Mouse (Mus musculus): ENCODE data around the gene Lzts2. TPM values are rescaled to one million over a fixed set of nuclear protein-coding genes. Genes with fewer than 3 reads are reported as not detected.
"Not testable (repeated sequence)": the region's sequence is repeated elsewhere in the genome, so short reads cannot be mapped to it uniquely, and the experiment has no call there.

The Lzts2 gene
- polyA plus RNA-seq, 1 experiment from 2014 or later = 69.8 TPM

DNA sequence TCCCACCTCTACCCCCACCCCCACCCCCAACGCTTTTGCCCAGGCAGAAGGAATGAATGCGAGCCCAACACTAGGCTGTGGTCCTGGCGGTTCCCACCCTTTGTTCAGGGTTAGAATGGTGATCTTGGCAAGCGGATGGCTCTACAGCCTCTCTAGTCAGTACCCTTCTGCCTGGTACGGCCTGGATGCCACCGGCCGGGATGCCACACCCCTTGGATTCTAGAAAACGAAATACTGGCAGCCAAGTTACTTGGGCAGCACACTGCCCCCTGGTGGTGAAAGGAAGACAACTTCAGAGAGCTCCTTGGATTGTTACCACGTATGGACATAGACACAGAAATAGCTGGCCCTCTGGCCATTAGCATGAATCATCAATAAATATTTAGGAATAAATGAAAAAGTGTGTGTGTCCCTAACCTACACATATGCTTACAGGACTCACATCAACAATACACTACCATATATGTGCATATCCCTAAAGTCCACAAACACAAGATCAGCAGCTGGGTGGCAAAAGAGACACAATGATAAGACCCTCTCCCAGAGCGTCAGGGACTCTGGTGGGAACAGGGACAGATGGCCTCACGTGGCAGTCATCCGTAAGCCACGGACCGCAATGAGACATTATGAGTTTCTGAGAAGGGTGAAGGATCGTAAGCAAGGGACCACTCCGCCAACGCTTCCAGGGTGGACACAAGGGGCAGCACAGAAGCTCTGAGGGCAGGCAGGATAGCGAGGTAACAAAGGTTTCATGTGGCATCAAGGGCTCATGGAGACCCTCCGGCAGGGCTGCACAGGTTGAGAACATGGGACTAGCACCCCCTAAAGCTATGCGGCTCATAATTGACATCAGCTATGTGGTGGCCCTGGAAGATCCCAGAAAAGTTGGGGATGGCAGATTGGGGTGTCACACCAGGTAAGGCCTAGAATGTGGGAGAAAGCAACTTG lies 16.8 kb downstream of the Lzts2 start:
- Histone ChIP-seq H3K4me3 (peak overlapping the region; percentile 27; the same call in 1 of the 2 replicates), H3K4me1 (peaks cover 66% of the 10 kb centered on the region), H3K27ac (replicated peaks) (no peak overlapping the region; the same call in 1 of the 2 replicates), H3K36me3 (replicated peaks) (peaks cover 38% of the 10 kb centered on the region), H3K9me3 (no peaks in the 10 kb centered on the region), H3K27me3 (replicated peaks; ENCODE audit: low read depth, poor library complexity, severe bottlenecking) (peaks cover 9% of the 10 kb centered on the region)
- 43% methylated on average over 20 of the region's 20 CpGs for WGBS
- peak; percentile 79 for DNase-seq (ENCODE audit: low spot score)

GRCm38 (mm10) chr19:45031780-45032179 lies 17.6 kb downstream of the Lzts2 start:
- peaks cover 17% of the 10 kb centered on the region for H3K27me3 ChIP-seq (replicated peaks; ENCODE audit: low read depth, poor library complexity, severe bottlenecking)
- peaks cover 64% of the 10 kb centered on the region for H3K4me1 ChIP-seq
- H3K36me3 ChIP-seq (replicated peaks) = peaks cover 30% of the 10 kb centered on the region
- 19% methylated on average over 4 of the region's 4 CpGs for WGBS
- H3K4me3 ChIP-seq = no peak overlapping the region
- peak; percentile 81 for DNase-seq (ENCODE audit: low spot score)
- H3K9me3 ChIP-seq = no peaks in the 10 kb centered on the region
- H3K27ac ChIP-seq (replicated peaks) = no peak overlapping the region

- Histone ChIP-seq H3K27me3 (replicated peaks; ENCODE audit: low read depth, poor library complexity, severe bottlenecking) (peaks cover 22% of the 10 kb centered on the region), H3K36me3 (replicated peaks) (peaks cover 20% of the 10 kb centered on the region), H3K9me3 (no peaks in the 10 kb centered on the region), H3K4me3 (no peak overlapping the region), H3K27ac (replicated peaks) (no peak overlapping the region), H3K4me1 (peaks cover 69% of the 10 kb centered on the region)
- no peak for DNase-seq (ENCODE audit: low spot score)
- 55% methylated on average over 17 of the region's 17 CpGs for WGBS
Observed at GRCm38 (mm10) chr19:45032570-45033332, 18.5 kb downstream of the Lzts2 start.

DNA sequence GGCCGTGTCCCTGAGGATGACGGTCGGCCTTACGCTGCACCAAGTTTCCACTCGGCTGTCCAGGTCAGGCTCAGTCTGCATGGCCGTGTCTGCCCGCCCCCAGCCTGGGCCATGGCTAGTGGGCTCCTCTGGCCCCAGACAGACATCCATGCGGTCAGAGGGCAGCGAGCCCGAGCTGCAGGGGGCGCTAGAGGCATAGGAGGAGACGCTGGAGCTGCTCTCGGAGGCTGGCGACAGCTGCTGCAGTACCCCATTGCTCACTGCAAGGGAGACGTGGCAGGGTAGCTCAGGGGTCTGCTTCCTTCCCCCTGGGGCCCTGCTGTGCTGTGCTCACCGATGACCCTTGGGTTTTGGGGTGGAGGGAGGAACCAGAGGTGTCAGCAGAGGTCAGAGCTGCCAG lies 22.7 kb downstream of the Lzts2 start:
- no peaks in the 10 kb centered on the region for H3K36me3 ChIP-seq (replicated peaks)
- peak overlapping the region; percentile 1; the same call in 1 of the 2 replicates for H3K4me3 ChIP-seq
- WGBS = 27% methylated on average over 16 of the region's 16 CpGs
- peaks cover 44% of the 10 kb centered on the region for H3K4me1 ChIP-seq
- no peak overlapping the region for H3K27ac ChIP-seq (replicated peaks)
- no peaks in the 10 kb centered on the region for H3K9me3 ChIP-seq
- DNase-seq (ENCODE audit: low spot score) = peak; percentile 59
- peaks cover 58% of the 10 kb centered on the region for H3K27me3 ChIP-seq (replicated peaks; ENCODE audit: low read depth, poor library complexity, severe bottlenecking)

- H3K9me3 ChIP-seq; H3K4me3 ChIP-seq; H3K27ac ChIP-seq (replicated peaks); DNase-seq (ENCODE audit: low spot score); H3K36me3 ChIP-seq (replicated peaks): not testable (repeated sequence)
- Histone ChIP-seq H3K4me1 (peaks cover 39% of the 10 kb centered on the region), H3K27me3 (replicated peaks; ENCODE audit: low read depth, poor library complexity, severe bottlenecking) (peaks cover 66% of the 10 kb centered on the region)
- WGBS = 91% methylated on average over 7 of the region's 7 CpGs
Observed at GRCm38 (mm10) chr19:45038198-45038597, 24.0 kb downstream of the Lzts2 start.

DNA sequence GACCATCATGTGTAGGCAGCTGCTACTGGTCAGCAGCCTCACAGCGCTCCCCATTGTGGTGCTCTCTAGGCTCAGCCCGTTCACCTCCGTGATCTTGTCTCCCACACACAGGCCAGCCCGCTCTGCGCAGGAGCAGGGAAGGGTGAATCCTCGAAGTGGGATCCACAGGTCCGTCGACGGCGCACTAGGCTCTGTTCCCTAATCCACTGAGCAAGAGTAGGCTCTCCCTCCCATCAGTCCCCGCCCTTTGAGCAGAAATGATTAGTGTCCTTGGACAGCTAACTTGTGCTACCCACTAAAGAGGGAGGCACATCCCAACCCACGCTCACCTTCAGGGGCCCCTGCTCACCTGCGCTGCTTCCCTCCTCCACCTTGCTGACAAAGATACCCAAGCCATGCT lies 26.0 kb downstream of the Lzts2 start:
- H3K27me3 ChIP-seq (replicated peaks; ENCODE audit: low read depth, poor library complexity, severe bottlenecking) = peaks cover 86% of the 10 kb centered on the region
- WGBS = 51% methylated on average over 13 of the region's 13 CpGs
- H3K4me3 ChIP-seq = no peak overlapping the region
- peak; percentile 8 for DNase-seq (ENCODE audit: low spot score)
- no peaks in the 10 kb centered on the region for H3K36me3 ChIP-seq (replicated peaks)
- no peak overlapping the region for H3K27ac ChIP-seq (replicated peaks)
- no peaks in the 10 kb centered on the region for H3K9me3 ChIP-seq
- H3K4me1 ChIP-seq = peaks cover 30% of the 10 kb centered on the region

GRCm38 (mm10) chr19:45044389-45044927 lies 30.2 kb downstream of the Lzts2 start:
- no peak for DNase-seq (ENCODE audit: low spot score)
- no peak overlapping the region for H3K4me3 ChIP-seq
- H3K36me3 ChIP-seq (replicated peaks) = no peaks in the 10 kb centered on the region
- H3K27ac ChIP-seq (replicated peaks) = no peak overlapping the region
- H3K9me3 ChIP-seq = no peaks in the 10 kb centered on the region
- WGBS = 62% methylated on average over 11 of the region's 11 CpGs
- H3K4me1 ChIP-seq = peaks cover 49% of the 10 kb centered on the region
- H3K27me3 ChIP-seq (replicated peaks; ENCODE audit: low read depth, poor library complexity, severe bottlenecking) = peaks cover 95% of the 10 kb centered on the region

DNA sequence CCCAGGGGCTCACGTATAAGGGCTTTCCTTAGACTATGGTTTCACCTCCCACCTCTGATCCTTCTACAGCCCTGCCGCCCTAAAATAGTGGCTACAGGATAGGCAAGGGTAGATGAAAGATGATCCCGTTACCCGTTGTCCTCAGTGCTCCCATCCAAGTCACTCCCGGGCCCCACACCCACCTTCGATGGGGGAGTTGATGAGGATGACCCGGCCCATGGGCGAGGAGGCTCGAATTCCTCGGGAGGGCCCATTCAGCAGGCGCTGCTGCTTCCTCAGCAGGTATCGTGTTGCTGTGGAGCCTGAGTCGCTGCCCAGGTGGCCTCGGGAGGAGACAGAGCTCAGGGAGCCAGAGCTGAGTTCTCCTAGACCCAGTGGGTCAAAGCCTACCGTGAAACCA lies 31.0 kb downstream of the Lzts2 start:
- H3K27ac ChIP-seq (replicated peaks) = no peak overlapping the region
- WGBS = 37% methylated on average over 15 of the region's 15 CpGs

DNA sequence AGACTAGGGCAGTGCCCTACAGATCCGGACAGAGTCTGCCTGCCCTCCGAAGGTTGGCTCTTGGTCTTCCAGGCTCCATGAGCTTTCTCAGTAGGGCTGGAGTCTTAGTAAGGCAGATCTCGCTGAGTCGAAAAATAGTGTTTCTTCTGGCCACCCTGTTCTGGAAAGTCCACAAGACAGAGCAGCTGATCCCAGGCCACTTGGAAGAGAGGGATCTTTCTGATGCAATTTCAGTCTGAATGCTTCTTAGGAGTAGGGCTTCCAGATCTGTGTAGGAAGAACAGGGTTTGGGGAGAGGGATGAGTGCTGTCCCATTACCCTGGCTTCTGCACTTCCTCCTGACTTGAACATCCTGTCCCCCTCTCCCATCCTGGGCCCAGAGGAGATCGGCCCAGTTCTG lies 31.4 kb downstream of the Lzts2 start, which contains the start of gene Pdzd7:
Gene Pdzd7 (minus strand): TSS at position 67 of the 400 bp plus-strand sequence.
- Histone ChIP-seq H3K9me3 (no peaks in the 10 kb centered on the region), H3K36me3 (replicated peaks) (no peaks in the 10 kb centered on the region), H3K27me3 (replicated peaks; ENCODE audit: low read depth, poor library complexity, severe bottlenecking) (peaks cover 90% of the 10 kb centered on the region), H3K27ac (replicated peaks) (no peak within 1 kb of the TSS), H3K4me3 (peak within 1 kb of the TSS; percentile 62), H3K4me1 (peaks cover 42% of the 10 kb centered on the region)
- WGBS = 77% methylated on average over 5 of the region's 5 CpGs
- DNase-seq (ENCODE audit: low spot score) = no peak

More for the DNA sequence above, 31.0 kb downstream of the Lzts2 start:
- H3K36me3 ChIP-seq (replicated peaks) = no peaks in the 10 kb centered on the region
- peaks cover 94% of the 10 kb centered on the region for H3K27me3 ChIP-seq (replicated peaks; ENCODE audit: low read depth, poor library complexity, severe bottlenecking)
- peak overlapping the region; percentile 0; the same call in 1 of the 2 replicates for H3K4me3 ChIP-seq
- peaks cover 46% of the 10 kb centered on the region for H3K4me1 ChIP-seq
- no peaks in the 10 kb centered on the region for H3K9me3 ChIP-seq
- peak; percentile 8 for DNase-seq (ENCODE audit: low spot score)

DNA sequence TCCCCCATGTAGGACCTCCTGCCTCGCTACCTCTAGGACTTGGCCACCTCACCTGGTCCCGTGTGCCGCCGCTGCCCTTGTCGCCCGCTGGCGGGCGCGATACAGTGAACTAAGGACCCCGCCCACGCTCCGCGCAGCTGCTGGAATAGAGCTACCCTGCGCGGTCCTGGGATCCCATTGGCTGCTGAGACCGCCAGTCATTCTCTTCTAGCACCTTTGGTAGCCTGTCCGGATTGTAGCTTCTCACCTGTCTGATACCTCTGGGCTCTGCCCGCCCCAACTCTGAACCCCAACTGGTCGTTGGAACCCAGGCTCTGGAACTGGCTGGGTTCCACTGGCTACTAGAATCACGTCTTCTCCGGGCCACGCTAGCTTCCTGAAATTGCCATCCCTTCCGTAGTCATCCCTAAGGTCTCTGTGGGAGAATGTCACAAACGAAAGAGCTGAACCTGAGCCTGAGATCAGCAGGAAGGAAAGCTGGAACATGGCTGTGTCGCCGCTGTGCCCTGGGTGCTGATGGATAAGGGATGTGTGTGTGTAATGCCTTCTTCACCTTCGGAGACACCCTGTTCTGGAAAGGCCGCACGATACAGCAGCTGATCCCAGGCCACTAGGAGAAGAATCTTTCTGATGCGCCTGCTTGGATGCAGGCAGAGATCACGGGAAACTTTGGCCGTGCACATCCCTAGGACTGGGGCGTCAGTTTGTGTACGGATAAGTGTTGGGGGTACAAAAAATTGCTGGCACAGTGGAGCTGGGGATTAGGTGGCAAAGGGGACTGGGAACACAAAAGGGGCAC lies 32.5 kb downstream of the Lzts2 start:
- H3K4me1 ChIP-seq = peaks cover 37% of the 10 kb centered on the region
- peaks cover under 1% of the 10 kb centered on the region; the same call in 1 of the 2 replicates for H3K36me3 ChIP-seq (replicated peaks)
- no peaks in the 10 kb centered on the region for H3K9me3 ChIP-seq
- H3K27me3 ChIP-seq (replicated peaks; ENCODE audit: low read depth, poor library complexity, severe bottlenecking) = peaks cover 79% of the 10 kb centered on the region
- H3K27ac ChIP-seq (replicated peaks) = peak overlapping the region; percentile 81
- peak; percentile 79 for DNase-seq (ENCODE audit: low spot score)
- 2% methylated on average over 34 of the region's 34 CpGs for WGBS
- peak overlapping the region; percentile 62 for H3K4me3 ChIP-seq

- Histone ChIP-seq H3K27me3 (replicated peaks; ENCODE audit: low read depth, poor library complexity, severe bottlenecking) (peaks cover 71% of the 10 kb centered on the region), H3K4me1 (peaks cover 37% of the 10 kb centered on the region), H3K4me3 (peak within 1 kb of the TSS; percentile 62), H3K27ac (replicated peaks) (peak within 1 kb of the TSS; percentile 81), H3K36me3 (replicated peaks) (peaks cover 8% of the 10 kb centered on the region; the same call in 1 of the 2 replicates), H3K9me3 (no peaks in the 10 kb centered on the region)
- peak; percentile 82 for DNase-seq (ENCODE audit: low spot score)
- WGBS = under 1% methylated on average over 26 of the region's 26 CpGs
Observed at GRCm38 (mm10) chr19:45047417-45047934, 33.3 kb downstream of the Lzts2 start, which contains the start of gene Sfxn3. TSS of gene Sfxn3 (plus strand) at chr19:45047503.

Measured in embryonic facial prominence, embryonic 10.5 days (tissue).